Mouse (Mus musculus) spleen, postnatal 36 days (tissue): ENCODE results near the gene Ier2.

Experiments
- DNase-seq, 2 experiments: peaks; one replicate each; pipeline ENCODE4 v3.0.0; 2022; ENCODE audit warnings: low spot score in 2 of 2, mixed read lengths in 1 of 2

The Ier2 gene

GRCm38 (mm10) chr8:84662581-84663065 lies at the start of gene Ier2:
TSS of gene Ier2 (minus strand) at chr8:84662852.
- peak; percentile 93 to 95 for DNase-seq

- no peak for DNase-seq
These were observed 49.5 kb upstream of the Ier2 start for GRCm38 (mm10) chr8:84711933-84712758.

GRCm38 (mm10) chr8:84711312-84711711 lies 48.7 kb upstream of the Ier2 start:
- no peak for DNase-seq

- no peak for DNase-seq
These were observed 47.3 kb upstream of the Ier2 start for GRCm38 (mm10) chr8:84709931-84710330.

GRCm38 (mm10) chr8:84708774-84709475 lies 46.3 kb upstream of the Ier2 start:
- peak; percentile 78 to 87 for DNase-seq

GRCm38 (mm10) chr8:84708071-84708541 lies 45.5 kb upstream of the Ier2 start:
- DNase-seq, result no peak

- DNase-seq, result peak; percentile 88 to 90
These were observed 44.7 kb upstream of the Ier2 start for GRCm38 (mm10) chr8:84707267-84707883.

- DNase-seq, result no peak
These were observed 44.1 kb upstream of the Ier2 start for GRCm38 (mm10) chr8:84706610-84707266.

GRCm38 (mm10) chr8:84705960-84706359 lies 43.3 kb upstream of the Ier2 start:
- no peak for DNase-seq

- DNase-seq, result peak; percentile 63 to 68
These were observed 42.5 kb upstream of the Ier2 start for GRCm38 (mm10) chr8:84704867-84705831.

GRCm38 (mm10) chr8:84704356-84704755 lies 41.7 kb upstream of the Ier2 start:
- DNase-seq, result peak; percentile 75 to 85

GRCm38 (mm10) chr8:84703466-84704249 lies 41.0 kb upstream of the Ier2 start:
- DNase-seq, result peak; percentile 52 to 57

- DNase-seq, result peak; percentile 30 to 36
These were observed 40.4 kb upstream of the Ier2 start for GRCm38 (mm10) chr8:84702963-84703465.

GRCm38 (mm10) chr8:84702561-84702960 lies 39.9 kb upstream of the Ier2 start:
- peak; percentile 24 to 34 for DNase-seq

GRCm38 (mm10) chr8:84700941-84701911 lies 38.6 kb upstream of the Ier2 start, which contains the start of gene Lyl1:
TSS of gene Lyl1 (plus strand) at chr8:84701457.
- peak; percentile 88 to 90 for DNase-seq

GRCm38 (mm10) chr8:84700526-84700925 lies 37.9 kb upstream of the Ier2 start:
- DNase-seq, result peak in 1 of 2 experiments; percentile 32

GRCm38 (mm10) chr8:84699861-84700322 lies 37.2 kb upstream of the Ier2 start:
- DNase-seq, result peak; percentile 74 to 81

GRCm38 (mm10) chr8:84698929-84699401 lies 36.3 kb upstream of the Ier2 start:
- peak; percentile 12 to 34 for DNase-seq
